Mouse (Mus musculus): ENCODE results near the gene Zic4.

- TF ChIP-seq TAL1 (IDR thresholded peaks at IDR 0.05; ENCODE audit: low read length): no peak
- TF ChIP-seq GATA1 (IDR thresholded peaks at IDR 0.05; ENCODE audit: low read length): no peak
These were observed 3.5 kb downstream of the Zic4 start, which contains the start of gene Zic1 for GRCm38 (mm10) chr9:91365664-91366063.

All from erythroblast, embryonic 14.5 days (primary cell).